Mouse (Mus musculus) limb, embryonic 14.5 days (tissue): ENCODE data around the gene Pitpnc1. TPM values are rescaled to one million over a fixed set of nuclear protein-coding genes. Genes with fewer than 3 reads are reported as not detected.

Source experiments
- ATAC-seq: fragments of 200-750 bp; cut with Nextera tagmentation; 2 replicates; pipeline ENCODE4 v1.8.0; 2017; ENCODE audit warnings: low read depth, moderate number of reproducible peaks, moderate TSS enrichment; ENCODE audit not compliant: low FRiP score
- DNase-seq: peaks from one replicate; pipeline ENCODE4 v3.0.0-alpha.2; 2015; ENCODE audit warnings: low spot score
- H3K27ac ChIP-seq: fragments of 300-500 bp; sonication (generic); replicated peaks from 2 replicates; pipeline ENCODE4 v1.5.1; 2014; ENCODE audit warnings: low read depth, mild to moderate bottlenecking, low read length, moderate library complexity, mixed read lengths
- H3K27me3 ChIP-seq: fragments of 300-500 bp; sonication (generic); 2 replicates; pipeline ENCODE4 v1.6.1; 2014; ENCODE audit warnings: low read length, mixed read lengths; ENCODE audit not compliant: control insufficient read depth, insufficient read depth
- H3K36me3 ChIP-seq: fragments of 300-500 bp; sonication (generic); 2 replicates; pipeline ENCODE4 v1.6.1; 2014; ENCODE audit warnings: mild to moderate bottlenecking, low read length, moderate library complexity, mixed read lengths; ENCODE audit not compliant: control insufficient read depth, insufficient read depth
- H3K4me1 ChIP-seq: fragments of 300-500 bp; sonication (generic); 2 replicates; pipeline ENCODE4 v1.6.1; 2014; ENCODE audit warnings: antibody characterized with exemption, low read length, mixed read lengths; ENCODE audit not compliant: control insufficient read depth, insufficient read depth
- H3K4me2 ChIP-seq: fragments of 300-500 bp; sonication (generic); replicated peaks from 2 replicates; pipeline ENCODE4 v1.6.1; 2014; ENCODE audit warnings: low read depth, mild to moderate bottlenecking, low read length, moderate library complexity; ENCODE audit not compliant: severe bottlenecking
- H3K4me3 ChIP-seq: fragments of 300-500 bp; sonication (generic); replicated peaks from 2 replicates; pipeline ENCODE4 v1.5.1; 2014; ENCODE audit warnings: low read length
- H3K9ac ChIP-seq: fragments of 300-500 bp; sonication (generic); 2 replicates; pipeline ENCODE4 v1.6.1; 2014; ENCODE audit warnings: mild to moderate bottlenecking, low read depth, low read length, moderate library complexity; ENCODE audit not compliant: severe bottlenecking
- H3K9me3 ChIP-seq: fragments of 300-500 bp; sonication (generic); 2 replicates; pipeline ENCODE4 v1.6.1; 2016; ENCODE audit warnings: low read length; ENCODE audit not compliant: control insufficient read depth
- POLR2A ChIP-seq: fragments of 200-500 bp; IDR thresholded peaks from 2 replicates; pipeline ENCODE4 v1.8.0; 2012; ENCODE audit warnings: inconsistent platforms, mild to moderate bottlenecking, moderate library complexity, borderline replicate concordance; ENCODE audit not compliant: insufficient read depth, insufficient read length; ENCODE audit errors: extremely low read depth
- whole genome bisulfite sequencing: fragments of 180-500 bp; shearing (Covaris S2); extraction: QIAGEN DNeasy Blood & Tissue Kit; methylation state at CpG from one replicate; pipeline ENCODE4 v1.1.7; 2014; 5-methylcytosine and 5-hydroxymethylcytosine counted together
- polyA plus RNA-seq, 2 experiments: library from polyadenylated mRNA; depleted of rRNA in 1 of 2; stranded (reverse) in 1 of 2; unstranded in 1 of 2; fragments of >200 nt; fragmentation: Nextera tagmentation in 1 of 2; extraction: Ambion mirVana in 1 of 2; gene quantifications; 2 replicates each; pipeline versions ENCODE4 v1.2.1 to v1.2.3; 2012 to 2014

The Pitpnc1 gene
- polyA plus RNA-seq, 2 experiments, result 20.4 to 25.2 TPM

DNA sequence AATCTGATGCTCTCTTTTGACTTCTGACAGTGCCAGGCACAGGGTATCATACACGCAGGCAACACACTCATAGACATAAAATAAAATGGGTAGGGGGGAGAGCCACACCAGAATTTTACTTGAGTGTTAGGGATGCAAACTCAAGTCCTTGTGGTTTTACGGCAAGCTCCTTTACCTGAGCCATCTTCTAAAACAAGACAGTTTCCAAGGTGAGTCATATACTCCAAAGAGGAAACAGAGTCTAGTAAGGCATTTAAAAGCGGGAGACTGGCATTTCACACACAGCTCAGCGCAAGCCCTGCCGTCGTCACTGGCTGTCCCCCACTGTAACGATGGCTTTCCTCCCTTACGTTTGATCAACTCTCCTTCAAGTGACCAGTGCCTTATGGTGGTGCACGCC, 22.6 kb downstream of the Pitpnc1 start:
- no peak for ATAC-seq
- no peak for DNase-seq
- Histone ChIP-seq H3K9me3 (no peaks in the 10 kb centered on the region), H3K4me1 (no peaks in the 10 kb centered on the region), H3K4me2 (no peak overlapping the region), H3K4me3 (no peak overlapping the region), H3K36me3 (no peaks in the 10 kb centered on the region), H3K9ac (no peak overlapping the region), H3K27ac (no peak overlapping the region), H3K27me3 (no peaks in the 10 kb centered on the region)
- TF ChIP-seq POLR2A, result no peak
- 77% methylated on average over 9 of the region's 9 CpGs for WGBS

DNA sequence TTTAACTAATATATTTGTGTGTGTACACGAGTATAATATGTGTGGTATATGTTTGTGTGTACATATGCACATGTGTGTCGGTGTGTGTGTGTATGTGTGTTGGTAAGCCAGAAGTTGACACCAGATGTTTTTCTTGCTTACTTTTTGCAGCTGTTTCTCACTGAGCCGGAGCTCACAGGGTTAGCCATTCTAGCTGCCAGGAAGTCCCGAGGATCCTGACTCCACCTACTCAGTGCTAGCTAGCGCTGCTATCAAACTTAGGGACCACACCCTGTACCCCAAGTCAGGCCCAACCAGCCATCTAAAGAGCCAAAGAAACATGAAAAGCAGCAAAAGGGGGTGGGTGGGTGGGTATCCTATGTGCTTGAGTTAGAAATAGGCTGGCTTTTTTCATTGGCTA, 23.1 kb downstream of the Pitpnc1 start:
- Histone ChIP-seq H3K27me3 (no peaks in the 10 kb centered on the region), H3K4me1 (no peaks in the 10 kb centered on the region), H3K27ac (no peak overlapping the region), H3K36me3 (no peaks in the 10 kb centered on the region), H3K4me2 (no peak overlapping the region), H3K4me3 (no peak overlapping the region), H3K9me3 (no peaks in the 10 kb centered on the region), H3K9ac (no peak overlapping the region)
- TF ChIP-seq POLR2A, result no peak
- WGBS, result 56% methylated on average over 5 of the region's 5 CpGs
- no peak for DNase-seq
- ATAC-seq, result no peak; the same call in 1 of the 2 replicates

- DNase-seq (no peak), ATAC-seq (no peak)
- Histone ChIP-seq H3K4me1 (no peaks in the 10 kb centered on the region), H3K36me3 (no peaks in the 10 kb centered on the region), H3K4me3 (no peak overlapping the region), H3K27me3 (no peaks in the 10 kb centered on the region), H3K4me2 (no peak overlapping the region), H3K9ac (no peak overlapping the region), H3K27ac (no peak overlapping the region), H3K9me3 (no peaks in the 10 kb centered on the region)
- 75% methylated on average over 6 of the region's 6 CpGs for WGBS
- no peak for TF ChIP-seq POLR2A
Measured at GRCm38 (mm10) chr11:107446650-107447049, 23.8 kb downstream of the Pitpnc1 start.

- H3K27ac ChIP-seq, result no peak overlapping the region
- ATAC-seq (no peak), DNase-seq (no peak)
- no peaks in the 10 kb centered on the region for H3K36me3 ChIP-seq
- no peak overlapping the region for H3K9ac ChIP-seq
- no peak overlapping the region for H3K4me3 ChIP-seq
- no peaks in the 10 kb centered on the region for H3K9me3 ChIP-seq
- WGBS, result 89% methylated on average over 3 of the region's 3 CpGs
- no peaks in the 10 kb centered on the region for H3K27me3 ChIP-seq
- no peak overlapping the region for H3K4me2 ChIP-seq
- no peak for TF ChIP-seq POLR2A
- H3K4me1 ChIP-seq, result no peaks in the 10 kb centered on the region
Measured at GRCm38 (mm10) chr11:107445683-107446082, 24.8 kb downstream of the Pitpnc1 start.

GRCm38 (mm10) chr11:107443121-107444095, 27.1 kb downstream of the Pitpnc1 start:
- H3K9me3 ChIP-seq, result no peaks in the 10 kb centered on the region
- TF ChIP-seq POLR2A, result no peak
- WGBS, result 82% methylated on average over 11 of the region's 12 CpGs
- no peaks in the 10 kb centered on the region for H3K36me3 ChIP-seq
- no peak for DNase-seq
- ATAC-seq, result no peak
- H3K4me1 ChIP-seq, result no peaks in the 10 kb centered on the region
- H3K27ac ChIP-seq, result no peak overlapping the region
- H3K9ac ChIP-seq, result no peak overlapping the region
- no peak overlapping the region for H3K4me2 ChIP-seq
- no peaks in the 10 kb centered on the region for H3K27me3 ChIP-seq
- H3K4me3 ChIP-seq, result no peak overlapping the region
